Mouse (Mus musculus): ENCODE measurements at regions not wholly inside any gene's neighbourhood (a gene's known extent, or its start where the extent isn't known, plus 50 kb on each side); places are given as distances from the start of the nearest gene placed in this dataset.
"Not testable (repeated sequence)": the region's sequence is repeated elsewhere in the genome, so short reads cannot be mapped to it uniquely, and the experiment has no call there.

GRCm38 (mm10) chr12:113241373-113242193 is 55.9 kb downstream of the Tmem121 start:
- Histone ChIP-seq H3K4me2 (replicated peaks) (no peak overlapping the region), H3K27ac (replicated peaks) (no peak overlapping the region), H3K9ac (replicated peaks) (no peak overlapping the region), H3K27me3 (no peaks in the 10 kb centered on the region), H3K9me3 (no peaks in the 10 kb centered on the region), H3K36me3 (no peaks in the 10 kb centered on the region), H3K4me3 (no peak overlapping the region), H3K4me1 (no peaks in the 10 kb centered on the region)
- 88% methylated on average over 7 of the region's 7 CpGs for WGBS
- ATAC-seq (replicated peaks), result no peak

DNA sequence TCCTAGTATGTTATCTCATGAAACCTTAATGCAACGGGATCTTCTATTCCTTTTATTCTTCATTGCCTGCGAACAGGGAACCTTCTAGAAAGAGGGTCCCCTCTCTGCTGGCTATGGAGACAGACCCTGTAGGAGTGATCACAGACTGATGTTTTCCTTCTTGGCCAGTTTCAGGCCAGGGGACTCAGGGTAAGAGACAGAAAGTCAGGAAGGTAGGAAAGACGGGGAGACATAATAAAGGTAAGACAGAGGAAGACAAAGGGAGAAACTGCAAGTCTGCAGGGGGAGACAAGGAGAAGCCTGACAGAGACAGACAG is 56.4 kb downstream of the Tmem121 start:
- Histone ChIP-seq H3K9ac (replicated peaks) (no peak overlapping the region), H3K4me1 (no peaks in the 10 kb centered on the region), H3K27ac (replicated peaks) (no peak overlapping the region), H3K36me3 (no peaks in the 10 kb centered on the region), H3K9me3 (no peaks in the 10 kb centered on the region), H3K4me2 (replicated peaks) (no peak overlapping the region), H3K27me3 (no peaks in the 10 kb centered on the region), H3K4me3 (no peak overlapping the region)
- ATAC-seq (replicated peaks), result no peak
- 76% methylated on average over 3 of the region's 3 CpGs for WGBS

DNA sequence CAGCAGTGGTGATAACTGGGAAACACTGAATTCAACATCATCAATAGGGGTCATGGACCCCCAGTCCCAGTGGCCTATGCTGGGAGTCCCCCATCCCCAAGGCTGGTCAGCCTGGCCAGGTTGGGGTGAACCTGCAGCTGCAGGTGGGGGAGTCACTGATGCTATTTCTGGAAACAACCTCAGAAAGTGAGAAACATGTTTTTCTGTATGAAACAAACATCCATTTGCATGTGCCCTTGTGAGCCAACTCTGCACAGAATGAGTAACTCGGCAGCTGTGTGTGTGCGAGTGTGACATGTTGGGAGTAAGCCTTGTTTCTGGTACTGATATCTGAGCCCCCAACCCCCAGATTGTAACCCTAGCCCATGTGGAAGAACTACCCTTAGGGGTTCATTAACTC is 59.0 kb downstream of the Tmem121 start:
- H3K4me3 ChIP-seq, result no peak overlapping the region
- H3K27ac ChIP-seq (replicated peaks), result no peak overlapping the region
- no peak overlapping the region for H3K4me2 ChIP-seq (replicated peaks)
- 90% methylated on average over 2 of the region's 2 CpGs for WGBS
- H3K36me3 ChIP-seq, result no peaks in the 10 kb centered on the region
- no peaks in the 10 kb centered on the region for H3K27me3 ChIP-seq
- ATAC-seq (replicated peaks), result no peak
- no peak overlapping the region for H3K9ac ChIP-seq (replicated peaks)
- no peaks in the 10 kb centered on the region for H3K4me1 ChIP-seq
- H3K9me3 ChIP-seq, result no peaks in the 10 kb centered on the region

- H3K4me1 ChIP-seq; H3K27me3 ChIP-seq; ATAC-seq (replicated peaks); H3K4me3 ChIP-seq; H3K9ac ChIP-seq (replicated peaks); H3K9me3 ChIP-seq; H3K27ac ChIP-seq (replicated peaks); H3K4me2 ChIP-seq (replicated peaks); H3K36me3 ChIP-seq: not testable (repeated sequence)
- 89% methylated on average over 2 of the region's 2 CpGs for WGBS
These were observed 68.0 kb downstream of the Tmem121 start for GRCm38 (mm10) chr12:113253446-113254424.

DNA sequence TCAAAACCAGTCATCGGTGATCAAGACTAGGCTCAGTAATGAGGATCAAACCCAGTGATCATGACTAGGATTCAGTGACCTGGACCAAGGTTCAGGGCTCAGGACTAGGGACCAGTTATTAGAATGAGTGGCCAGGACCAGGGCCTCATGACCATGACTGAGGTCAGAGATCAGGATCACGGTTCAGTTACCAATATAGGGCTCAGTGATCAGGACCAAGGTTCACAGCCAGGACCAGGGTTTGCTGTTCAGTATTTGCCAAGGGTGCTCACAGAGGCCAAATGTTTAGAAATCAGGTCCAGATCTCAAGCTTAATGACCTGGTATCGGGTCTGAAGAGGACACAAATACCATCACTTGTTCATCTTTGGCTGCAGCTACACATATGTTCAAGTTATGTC is 69.6 kb downstream of the Tmem121 start:
- H3K4me1 ChIP-seq, result no peaks in the 10 kb centered on the region
- H3K4me3 ChIP-seq, result no peak overlapping the region
- H3K27me3 ChIP-seq, result no peaks in the 10 kb centered on the region
- H3K27ac ChIP-seq (replicated peaks), result no peak overlapping the region
- no peaks in the 10 kb centered on the region for H3K9me3 ChIP-seq
- no peak for ATAC-seq (replicated peaks)
- H3K36me3 ChIP-seq, result no peaks in the 10 kb centered on the region
- no peak overlapping the region for H3K9ac ChIP-seq (replicated peaks)
- no peak overlapping the region for H3K4me2 ChIP-seq (replicated peaks)
- WGBS, result 86% methylated on average over 3 of the region's 3 CpGs

GRCm38 (mm10) chr12:113256628-113257027 is 70.9 kb downstream of the Tmem121 start:
- WGBS, result 80% methylated on average over 2 of the region's 2 CpGs
- no peaks in the 10 kb centered on the region for H3K27me3 ChIP-seq
- H3K4me1 ChIP-seq, result no peaks in the 10 kb centered on the region
- H3K9me3 ChIP-seq, result no peaks in the 10 kb centered on the region
- no peak overlapping the region for H3K4me3 ChIP-seq
- H3K9ac ChIP-seq (replicated peaks), result no peak overlapping the region
- H3K36me3 ChIP-seq, result no peaks in the 10 kb centered on the region
- no peak overlapping the region for H3K4me2 ChIP-seq (replicated peaks)
- no peak for ATAC-seq (replicated peaks)
- no peak overlapping the region for H3K27ac ChIP-seq (replicated peaks)

DNA sequence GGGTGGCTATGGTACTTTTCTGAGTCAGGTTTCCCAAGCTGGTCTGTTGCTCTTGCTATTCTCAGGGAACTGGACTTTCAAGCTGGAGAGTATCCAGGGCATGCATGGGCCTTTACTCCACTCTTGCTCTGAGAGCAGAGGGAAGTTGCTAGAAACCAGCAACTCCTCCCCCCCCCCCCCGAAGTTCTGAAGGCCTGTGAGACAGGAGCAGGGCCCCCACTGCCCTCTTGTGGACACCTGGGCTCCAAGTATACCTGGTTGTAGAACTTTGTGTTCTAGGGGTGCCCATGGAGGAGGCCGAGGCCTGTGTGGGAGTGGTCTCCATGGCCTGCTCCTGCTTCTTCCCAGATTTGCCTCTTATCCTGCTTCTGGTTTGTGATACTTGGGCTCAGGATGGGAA is 71.5 kb downstream of the Tmem121 start:
- Histone ChIP-seq H3K9me3 (no peaks in the 10 kb centered on the region), H3K9ac (replicated peaks) (no peak overlapping the region), H3K4me1 (no peaks in the 10 kb centered on the region), H3K36me3 (no peaks in the 10 kb centered on the region), H3K4me2 (replicated peaks) (no peak overlapping the region), H3K4me3 (no peak overlapping the region), H3K27ac (replicated peaks) (no peak overlapping the region), H3K27me3 (no peaks in the 10 kb centered on the region)
- ATAC-seq (replicated peaks), result no peak
- WGBS, result 59% methylated on average over 2 of the region's 2 CpGs

DNA sequence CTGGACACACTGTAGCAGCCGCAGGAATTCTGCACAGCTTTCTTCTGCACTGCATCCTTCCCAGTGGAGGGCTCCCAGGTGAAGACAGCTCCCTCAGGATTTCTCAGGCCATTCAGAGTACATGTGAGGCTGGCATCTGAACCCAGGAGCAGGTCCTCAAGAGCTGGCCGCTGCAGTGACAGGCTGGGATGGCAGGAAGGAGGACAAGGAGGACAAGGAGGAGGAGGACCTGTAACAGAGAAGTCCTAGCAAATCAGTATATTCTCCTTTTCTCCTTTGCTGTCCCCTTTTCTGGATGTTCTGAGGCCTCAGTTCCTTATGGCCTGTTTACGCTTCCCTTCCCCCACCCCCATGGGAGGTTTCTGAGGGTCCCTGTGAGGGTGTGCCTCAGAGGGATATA is 73.7 kb downstream of the Tmem121 start:
- no peak for ATAC-seq (replicated peaks)
- Histone ChIP-seq H3K36me3 (no peaks in the 10 kb centered on the region), H3K27me3 (no peaks in the 10 kb centered on the region), H3K4me1 (no peaks in the 10 kb centered on the region), H3K9ac (replicated peaks) (no peak overlapping the region), H3K4me3 (no peak overlapping the region), H3K9me3 (no peaks in the 10 kb centered on the region), H3K27ac (replicated peaks) (no peak overlapping the region), H3K4me2 (replicated peaks) (no peak overlapping the region)
- 86% methylated on average over 3 of the region's 3 CpGs for WGBS

GRCm38 (mm10) chr12:113260304-113260703 is 74.6 kb downstream of the Tmem121 start:
- no peak for ATAC-seq (replicated peaks)
- H3K27ac ChIP-seq (replicated peaks), result no peak overlapping the region
- WGBS, result 91% methylated on average over 6 of the region's 6 CpGs

GRCm38 (mm10) chr12:113275934-113276333 is 90.2 kb downstream of the Tmem121 start:
- Histone ChIP-seq H3K4me2 (replicated peaks) (no peak overlapping the region), H3K4me1 (no peaks in the 10 kb centered on the region), H3K27ac (replicated peaks) (no peak overlapping the region), H3K9me3 (no peaks in the 10 kb centered on the region), H3K36me3 (no peaks in the 10 kb centered on the region), H3K9ac (replicated peaks) (no peak overlapping the region), H3K4me3 (no peak overlapping the region), H3K27me3 (no peaks in the 10 kb centered on the region)
- ATAC-seq (replicated peaks), result no peak
- 75% methylated on average over 2 of the region's 2 CpGs for WGBS

More at GRCm38 (mm10) chr12:113260304-113260703, 74.6 kb downstream of the Tmem121 start:
- H3K27me3 ChIP-seq, result no peaks in the 10 kb centered on the region
- H3K36me3 ChIP-seq, result no peaks in the 10 kb centered on the region
- no peak overlapping the region for H3K9ac ChIP-seq (replicated peaks)
- H3K9me3 ChIP-seq, result no peaks in the 10 kb centered on the region
- no peak overlapping the region for H3K4me3 ChIP-seq
- no peak overlapping the region for H3K4me2 ChIP-seq (replicated peaks)
- H3K4me1 ChIP-seq, result no peaks in the 10 kb centered on the region

DNA sequence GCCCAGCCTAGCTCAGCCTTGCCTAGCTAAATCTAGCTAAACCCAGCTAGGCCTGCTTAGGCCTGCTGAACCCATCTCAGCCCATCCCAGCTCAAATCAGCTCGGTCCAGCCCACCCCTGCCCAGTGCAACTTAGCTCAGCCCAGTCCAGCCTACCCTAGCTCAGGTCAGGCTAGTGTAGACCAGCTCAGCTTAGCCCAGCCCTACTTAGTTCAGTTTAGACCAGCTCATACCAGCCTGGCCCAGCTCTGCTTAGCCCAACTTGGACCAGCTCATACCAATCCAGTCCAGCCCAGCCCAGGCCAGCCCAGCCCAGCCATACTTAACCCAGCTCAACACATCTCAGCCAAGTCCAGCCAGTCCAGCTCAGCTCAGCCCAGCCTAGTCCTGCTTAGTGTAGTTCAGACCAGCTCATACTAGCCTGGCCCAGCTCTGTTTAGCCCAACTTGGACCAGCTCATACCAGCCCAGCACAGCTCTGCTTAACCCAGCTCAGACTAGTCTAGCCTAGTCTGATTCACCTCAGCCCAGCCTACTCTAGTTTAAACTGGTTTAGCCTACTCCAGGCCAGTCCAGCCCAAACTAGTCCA is 90.7 kb downstream of the Tmem121 start:
- ATAC-seq (replicated peaks), result peak; percentile 38
- Histone ChIP-seq H3K27ac (replicated peaks) (no peak overlapping the region), H3K36me3 (no peaks in the 10 kb centered on the region), H3K9me3 (no peaks in the 10 kb centered on the region), H3K4me2 (replicated peaks) (no peak overlapping the region), H3K9ac (replicated peaks) (no peak overlapping the region), H3K4me3 (no peak overlapping the region), H3K4me1 (no peaks in the 10 kb centered on the region), H3K27me3 (no peaks in the 10 kb centered on the region)
- WGBS, result 79% methylated on average over 1 of the region's 1 CpGs

GRCm38 (mm10) chr12:113277741-113278140 is 92.0 kb downstream of the Tmem121 start:
- no peaks in the 10 kb centered on the region for H3K36me3 ChIP-seq
- H3K4me3 ChIP-seq, result no peak overlapping the region
- no peaks in the 10 kb centered on the region for H3K4me1 ChIP-seq
- ATAC-seq (replicated peaks), result no peak
- 86% methylated on average over 5 of the region's 5 CpGs for WGBS
- no peak overlapping the region for H3K27ac ChIP-seq (replicated peaks)
- no peaks in the 10 kb centered on the region for H3K27me3 ChIP-seq
- no peak overlapping the region for H3K9ac ChIP-seq (replicated peaks)
- H3K9me3 ChIP-seq, result no peaks in the 10 kb centered on the region
- H3K4me2 ChIP-seq (replicated peaks), result no peak overlapping the region

Measured in forebrain, embryonic 15.5 days (tissue).